Mouse (Mus musculus): ENCODE results near the gene Mob1a. TPM values are rescaled to one million over a fixed set of nuclear protein-coding genes. Genes with fewer than 3 reads are reported as not detected.
"Not testable (repeated sequence)": the region's sequence is repeated elsewhere in the genome, so short reads cannot be mapped to it uniquely, and the experiment has no call there.

The Mob1a gene
- polyA plus RNA-seq, 2 experiments: 52.3 to 75.8 TPM

DNA sequence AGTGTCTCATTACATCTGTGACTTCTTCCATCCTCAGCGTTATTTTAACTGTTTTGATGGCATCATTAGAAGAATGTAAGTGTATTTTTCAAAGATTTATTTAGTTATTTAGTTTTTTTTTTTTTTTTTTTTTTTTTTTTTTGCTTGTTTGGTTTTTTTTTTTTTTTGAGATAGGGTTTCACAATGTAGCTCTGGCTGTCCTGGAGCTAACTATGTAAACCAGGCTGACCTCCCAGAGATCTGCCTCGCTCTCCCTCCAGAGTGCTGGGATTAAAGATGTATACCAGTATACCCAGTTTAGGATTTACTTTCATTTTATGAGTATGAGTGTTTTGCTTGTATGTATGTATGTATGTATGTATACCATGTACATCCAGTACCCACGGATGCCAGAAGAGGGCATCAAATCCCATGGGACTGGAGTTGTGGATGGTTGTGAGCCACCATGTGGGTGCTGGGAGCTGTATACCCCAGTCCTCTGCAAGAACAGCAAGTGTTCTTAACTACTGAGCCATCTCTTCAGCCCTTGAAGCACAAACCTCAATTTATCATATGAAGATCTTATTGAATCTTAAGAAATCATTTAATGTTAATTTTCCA lies 1.9 kb downstream of the Mob1a start:
- ATAC-seq (ENCODE audit: low FRiP score, low read depth) (no peak), DNase-seq (ENCODE audit: low spot score) (no peak)
- H3K4me1 ChIP-seq (ENCODE audit: control insufficient read depth, insufficient read depth, low read length): peaks cover 12% of the 10 kb centered on the region
- H3K9me3 ChIP-seq (ENCODE audit: control insufficient read depth, low read length): no peaks in the 10 kb centered on the region
- H3K27ac ChIP-seq (replicated peaks; ENCODE audit: low read depth, low read length): no peak overlapping the region
- no peaks in the 10 kb centered on the region for H3K27me3 ChIP-seq (ENCODE audit: control insufficient read depth, insufficient read depth, low read length)
- no peak overlapping the region for H3K4me2 ChIP-seq (replicated peaks; ENCODE audit: low read depth, low read length, severe bottlenecking)
- 92% methylated on average over 3 of the region's 3 CpGs for WGBS
- H3K36me3 ChIP-seq (ENCODE audit: control insufficient read depth, insufficient read depth, low read length): peaks cover 38% of the 10 kb centered on the region
- no peak overlapping the region for H3K4me3 ChIP-seq (replicated peaks; ENCODE audit: low read length)
- no peak overlapping the region for H3K9ac ChIP-seq (ENCODE audit: low read depth, low read length, severe bottlenecking)
- TF ChIP-seq POLR2A (IDR thresholded peaks at IDR 0.05; ENCODE audit: borderline replicate concordance, extremely low read depth, insufficient read depth, insufficient read length): no peak

DNA sequence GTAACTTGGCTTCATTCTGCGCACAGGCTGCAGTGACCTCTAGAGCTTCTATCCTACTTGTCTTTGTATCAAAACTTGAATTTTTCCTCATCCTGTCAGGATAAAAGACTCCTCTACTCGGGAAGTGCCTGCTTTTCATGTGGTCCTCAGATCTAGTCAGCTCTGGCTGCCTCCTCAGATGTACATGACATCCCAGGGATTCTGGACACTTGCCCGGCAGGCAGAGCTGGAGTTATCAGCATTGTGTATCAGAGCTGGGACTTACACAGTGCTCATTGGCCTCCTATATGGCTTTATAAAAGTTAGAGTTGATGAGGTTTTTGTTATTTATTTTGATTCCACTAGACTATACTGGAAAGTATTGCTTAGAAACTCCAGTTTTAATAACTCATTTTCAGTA lies 15.6 kb downstream of the Mob1a start:
- Histone ChIP-seq H3K27ac (replicated peaks; ENCODE audit: low read depth, low read length) (no peak overlapping the region), H3K27me3 (ENCODE audit: control insufficient read depth, insufficient read depth, low read length) (no peaks in the 10 kb centered on the region), H3K4me1 (ENCODE audit: control insufficient read depth, insufficient read depth, low read length) (no peaks in the 10 kb centered on the region), H3K36me3 (ENCODE audit: control insufficient read depth, insufficient read depth, low read length) (peaks cover 45% of the 10 kb centered on the region), H3K9me3 (ENCODE audit: control insufficient read depth, low read length) (no peaks in the 10 kb centered on the region), H3K9ac (ENCODE audit: low read depth, low read length, severe bottlenecking) (no peak overlapping the region), H3K4me3 (replicated peaks; ENCODE audit: low read length) (no peak overlapping the region), H3K4me2 (replicated peaks; ENCODE audit: low read depth, low read length, severe bottlenecking) (no peak overlapping the region)
- ATAC-seq (ENCODE audit: low FRiP score, low read depth): no peak
- WGBS: 83% methylated on average over 3 of the region's 3 CpGs
- no peak for DNase-seq (ENCODE audit: low spot score)
- no peak for TF ChIP-seq POLR2A (IDR thresholded peaks at IDR 0.05; ENCODE audit: borderline replicate concordance, extremely low read depth, insufficient read depth, insufficient read length)

DNA sequence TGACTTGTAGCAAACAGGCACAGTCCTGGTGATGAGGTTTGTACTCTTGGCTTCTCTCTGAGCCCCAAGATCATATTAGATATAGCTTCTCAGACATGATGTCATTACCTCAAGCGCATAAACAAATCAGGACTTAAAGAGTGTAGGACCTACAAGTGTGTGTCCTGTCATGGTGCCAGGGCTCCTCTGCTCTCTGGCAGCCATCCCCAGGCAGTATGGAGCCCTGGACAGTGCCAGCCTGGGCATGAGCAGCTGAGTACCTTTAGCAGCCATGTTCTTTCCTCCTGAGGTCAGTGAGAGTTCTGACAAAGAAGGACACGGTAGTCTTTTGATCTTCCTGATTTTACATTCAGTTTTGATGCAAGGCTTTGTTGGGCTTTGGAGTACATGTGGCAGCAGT lies 17.1 kb downstream of the Mob1a start:
- no peak for DNase-seq (ENCODE audit: low spot score)
- H3K36me3 ChIP-seq (ENCODE audit: control insufficient read depth, insufficient read depth, low read length): peaks cover 45% of the 10 kb centered on the region

DNA sequence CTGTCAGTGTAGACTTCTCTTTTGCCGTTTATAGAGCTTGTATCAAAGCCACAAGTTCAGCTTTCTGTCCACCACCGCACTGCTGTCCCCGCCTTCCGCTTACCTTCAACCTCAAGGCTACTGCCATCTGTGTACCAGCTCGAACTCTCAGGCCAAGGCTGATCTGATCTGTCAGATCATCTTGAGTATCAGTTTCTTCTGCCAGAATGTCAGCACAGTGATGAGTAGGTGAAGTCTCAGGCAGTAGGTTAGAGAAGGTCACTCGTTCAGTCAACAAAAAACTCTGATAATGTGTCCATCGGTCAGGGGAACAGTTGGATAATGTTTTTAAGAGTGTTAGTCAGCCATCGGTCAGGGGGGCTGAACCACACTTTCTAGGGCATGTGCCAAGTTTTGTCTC lies 19.5 kb downstream of the Mob1a start:
- ATAC-seq (ENCODE audit: low FRiP score, low read depth); H3K27me3 ChIP-seq (ENCODE audit: control insufficient read depth, insufficient read depth, low read length); H3K4me3 ChIP-seq (replicated peaks; ENCODE audit: low read length); H3K27ac ChIP-seq (replicated peaks; ENCODE audit: low read depth, low read length); DNase-seq (ENCODE audit: low spot score); H3K9ac ChIP-seq (ENCODE audit: low read depth, low read length, severe bottlenecking); H3K4me1 ChIP-seq (ENCODE audit: control insufficient read depth, insufficient read depth, low read length); H3K9me3 ChIP-seq (ENCODE audit: control insufficient read depth, low read length); H3K4me2 ChIP-seq (replicated peaks; ENCODE audit: low read depth, low read length, severe bottlenecking): not testable (repeated sequence)
- H3K36me3 ChIP-seq (ENCODE audit: control insufficient read depth, insufficient read depth, low read length): peaks cover 28% of the 10 kb centered on the region
- 91% methylated on average over 8 of the region's 8 CpGs for WGBS

More for the DNA sequence above, 17.1 kb downstream of the Mob1a start:
- Histone ChIP-seq H3K4me1 (ENCODE audit: control insufficient read depth, insufficient read depth, low read length) (no peaks in the 10 kb centered on the region), H3K9ac (ENCODE audit: low read depth, low read length, severe bottlenecking) (no peak overlapping the region), H3K4me3 (replicated peaks; ENCODE audit: low read length) (no peak overlapping the region), H3K27ac (replicated peaks; ENCODE audit: low read depth, low read length) (no peak overlapping the region), H3K9me3 (ENCODE audit: control insufficient read depth, low read length) (no peaks in the 10 kb centered on the region), H3K27me3 (ENCODE audit: control insufficient read depth, insufficient read depth, low read length) (no peaks in the 10 kb centered on the region), H3K4me2 (replicated peaks; ENCODE audit: low read depth, low read length, severe bottlenecking) (no peak overlapping the region)
- ATAC-seq (ENCODE audit: low FRiP score, low read depth): no peak
- 89% methylated on average over 2 of the region's 2 CpGs for WGBS
- no peak for TF ChIP-seq POLR2A (IDR thresholded peaks at IDR 0.05; ENCODE audit: borderline replicate concordance, extremely low read depth, insufficient read depth, insufficient read length)

DNA sequence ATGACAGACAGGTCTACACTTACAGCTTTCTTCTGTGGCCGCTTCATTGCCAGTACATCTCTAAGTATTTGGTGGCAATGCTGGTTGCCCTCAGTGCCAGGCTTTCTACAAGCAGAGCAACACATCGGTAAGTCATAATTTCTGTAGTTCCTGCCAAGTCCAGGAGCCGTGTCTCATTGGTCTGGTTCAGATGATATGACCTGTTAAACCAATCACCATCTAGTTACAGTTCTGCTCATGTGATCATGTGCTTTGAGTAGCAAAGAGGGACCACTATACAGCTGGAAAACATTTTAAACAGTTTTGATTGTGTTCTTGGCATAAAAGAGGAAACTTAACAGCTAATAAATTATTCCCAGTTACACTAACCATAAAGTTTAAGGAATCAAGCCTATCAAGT lies 22.1 kb downstream of the Mob1a start:
- H3K4me3 ChIP-seq (replicated peaks; ENCODE audit: low read length): no peak overlapping the region
- H3K4me2 ChIP-seq (replicated peaks; ENCODE audit: low read depth, low read length, severe bottlenecking): no peak overlapping the region
- TF ChIP-seq POLR2A (IDR thresholded peaks at IDR 0.05; ENCODE audit: borderline replicate concordance, extremely low read depth, insufficient read depth, insufficient read length): no peak
- H3K27me3 ChIP-seq (ENCODE audit: control insufficient read depth, insufficient read depth, low read length): no peaks in the 10 kb centered on the region
- no peak for DNase-seq (ENCODE audit: low spot score)
- no peaks in the 10 kb centered on the region for H3K9me3 ChIP-seq (ENCODE audit: control insufficient read depth, low read length)
- H3K27ac ChIP-seq (replicated peaks; ENCODE audit: low read depth, low read length): no peak overlapping the region
- H3K4me1 ChIP-seq (ENCODE audit: control insufficient read depth, insufficient read depth, low read length): peaks cover 5% of the 10 kb centered on the region; the same call in 1 of the 2 replicates
- 72% methylated on average over 3 of the region's 3 CpGs for WGBS
- peaks cover 4% of the 10 kb centered on the region for H3K36me3 ChIP-seq (ENCODE audit: control insufficient read depth, insufficient read depth, low read length)
- H3K9ac ChIP-seq (ENCODE audit: low read depth, low read length, severe bottlenecking): no peak overlapping the region
- ATAC-seq (ENCODE audit: low FRiP score, low read depth): peak; percentile 67

Measured in limb, embryonic 14.5 days (tissue).